Mouse (Mus musculus) thymus, postnatal 36 days (tissue): ENCODE results near the gene Dnajb2.

Source experiments
- DNase-seq, 2 experiments: peaks; one replicate each; pipeline ENCODE4 v3.0.0; 2022; ENCODE audit warnings: mixed read lengths in 2 of 2

Dnajb2 gene

DNA sequence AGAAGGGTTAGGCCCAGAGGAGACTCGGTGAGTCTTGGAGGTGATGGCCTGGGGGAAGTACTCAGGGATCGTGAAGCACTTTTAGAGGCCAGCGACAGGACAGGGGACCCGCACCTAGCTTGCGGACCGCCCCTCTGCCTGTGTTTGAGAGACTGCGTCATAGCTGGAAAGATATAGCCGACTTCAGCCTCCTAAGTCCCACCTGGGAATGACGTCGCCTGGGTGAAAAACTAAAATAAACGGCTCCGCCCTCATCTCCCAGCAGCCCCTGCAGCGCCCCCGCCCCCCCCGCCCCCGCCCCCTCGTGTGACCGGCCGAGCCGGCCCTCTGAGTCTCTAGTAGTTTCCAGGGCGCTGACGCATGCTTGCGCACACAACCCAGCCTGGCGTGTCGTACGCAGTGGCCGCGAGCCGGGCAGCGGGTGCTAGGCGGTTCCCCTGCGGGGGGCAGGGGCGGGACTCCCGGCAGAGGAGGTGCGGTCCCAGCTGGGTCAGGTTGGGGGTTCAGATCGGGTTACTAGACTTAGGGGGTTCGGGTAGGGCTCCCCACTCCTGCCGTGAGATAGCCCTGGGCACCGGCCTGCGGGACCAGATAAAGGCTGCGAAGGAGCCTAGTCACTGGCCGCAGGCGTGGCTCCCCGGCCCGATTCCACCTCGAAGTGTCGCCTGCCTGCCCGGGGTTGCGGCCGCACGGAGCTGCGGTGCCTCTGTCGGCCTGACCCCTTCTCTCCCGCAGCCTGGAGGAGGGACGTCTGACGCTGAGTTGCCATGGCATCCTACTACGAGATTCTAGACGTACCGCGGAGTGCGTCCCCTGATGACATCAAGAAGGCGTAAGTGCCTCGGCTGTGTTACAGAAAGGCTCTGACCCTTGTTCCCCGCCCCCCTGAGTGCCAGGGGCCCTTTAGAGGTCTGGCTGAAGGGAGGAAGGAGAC is at the start of gene Dnajb2:
Gene Dnajb2 (plus strand): TSS at position 290 of the 934 bp plus-strand sequence.
- DNase-seq = peak; percentile 64 to 76

DNA sequence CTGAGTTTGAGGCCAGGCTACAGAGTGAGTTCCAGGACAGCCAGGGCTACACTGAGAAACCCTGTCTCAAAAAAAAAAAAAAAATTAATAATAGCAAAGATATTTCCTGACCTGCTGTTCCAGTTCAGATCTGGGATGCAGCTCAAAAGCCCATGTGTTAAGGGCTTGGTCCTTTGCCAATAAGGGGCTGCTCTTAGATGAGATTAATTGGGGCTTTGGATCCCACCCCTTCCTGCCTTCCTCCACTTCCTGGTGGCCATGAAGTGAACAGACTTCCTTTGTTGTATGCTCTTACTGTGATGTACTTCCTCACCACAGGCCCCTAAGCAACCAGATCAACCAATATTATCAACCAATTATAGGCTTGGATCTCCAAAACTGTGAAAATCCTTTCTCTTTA is 49.1 kb upstream of the Dnajb2 start:
- no peak for DNase-seq

GRCm38 (mm10) chr1:75187914-75188483 is 48.2 kb upstream of the Dnajb2 start:
- DNase-seq = no peak

DNA sequence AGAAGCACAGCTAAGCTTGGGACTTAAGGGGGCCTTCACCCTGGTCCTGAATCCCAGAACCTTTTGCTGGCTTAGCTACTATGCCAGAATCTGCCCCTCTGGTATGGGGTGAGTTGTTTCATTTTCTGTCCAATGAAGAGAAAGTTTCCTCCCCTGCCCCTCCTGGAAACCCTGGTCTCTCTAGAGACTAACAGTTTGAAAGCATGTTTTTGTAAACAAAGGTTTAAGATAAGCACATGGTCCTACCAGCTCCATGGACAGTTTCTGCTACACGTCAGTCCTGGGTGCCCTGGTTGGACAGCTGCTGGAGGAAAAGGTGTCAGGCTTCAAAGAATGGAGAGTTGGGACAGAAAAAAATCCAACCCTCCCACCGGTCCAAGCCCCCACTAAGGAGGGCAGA is 45.6 kb upstream of the Dnajb2 start:
- no peak for DNase-seq

- DNase-seq = no peak
Observed at GRCm38 (mm10) chr1:75191258-75191621, 45.0 kb upstream of the Dnajb2 start.

GRCm38 (mm10) chr1:75191622-75192402 is 44.4 kb upstream of the Dnajb2 start, which contains the start of the genes Ankzf1 and Atg9a:
Gene Ankzf1, plus strand, starts transcription at chr1:75192151.
Gene Atg9a, minus strand, starts transcription at chr1:75192196.
- DNase-seq = peak; percentile 90 to 96

- peak in 1 of 2 experiments; percentile 42 for DNase-seq
Observed at GRCm38 (mm10) chr1:75192452-75192851, 43.8 kb upstream of the Dnajb2 start.

- no peak for DNase-seq
Observed at GRCm38 (mm10) chr1:75201236-75201635, 35.0 kb upstream of the Dnajb2 start.

- DNase-seq = peak; percentile 25 to 38
Observed at GRCm38 (mm10) chr1:75208967-75209678, 27.1 kb upstream of the Dnajb2 start.

- peak; percentile 94 for DNase-seq
Observed at GRCm38 (mm10) chr1:75210136-75211087, 25.8 kb upstream of the Dnajb2 start, which contains the start of the genes Glb1l and Stk16. Gene Glb1l, minus strand, starts transcription at chr1:75210813. Gene Stk16, plus strand, starts transcription at chr1:75210838.

- DNase-seq = no peak
Observed at GRCm38 (mm10) chr1:75211141-75211708, 25.0 kb upstream of the Dnajb2 start.

DNA sequence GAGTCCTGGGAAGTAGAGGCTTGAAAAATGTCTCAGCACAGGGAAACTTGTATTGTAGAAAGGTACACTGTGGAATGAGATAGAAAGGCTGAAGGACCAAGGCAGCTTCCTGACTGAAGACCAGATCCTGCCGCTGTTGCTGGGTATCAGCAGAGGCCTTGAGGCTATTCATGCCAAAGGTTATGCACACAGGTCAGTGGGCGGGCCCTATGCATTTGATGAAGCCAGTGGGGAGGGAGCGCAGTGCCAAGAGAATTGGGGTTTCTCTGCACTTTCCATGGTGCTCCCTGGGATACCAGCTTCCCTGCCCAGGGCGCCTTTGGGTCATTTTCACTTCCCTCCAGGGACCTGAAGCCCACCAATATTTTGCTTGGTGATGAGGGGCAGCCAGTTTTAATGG is 23.7 kb upstream of the Dnajb2 start:
- DNase-seq = no peak

GRCm38 (mm10) chr1:75213096-75213495 is 23.1 kb upstream of the Dnajb2 start:
- no peak for DNase-seq

DNA sequence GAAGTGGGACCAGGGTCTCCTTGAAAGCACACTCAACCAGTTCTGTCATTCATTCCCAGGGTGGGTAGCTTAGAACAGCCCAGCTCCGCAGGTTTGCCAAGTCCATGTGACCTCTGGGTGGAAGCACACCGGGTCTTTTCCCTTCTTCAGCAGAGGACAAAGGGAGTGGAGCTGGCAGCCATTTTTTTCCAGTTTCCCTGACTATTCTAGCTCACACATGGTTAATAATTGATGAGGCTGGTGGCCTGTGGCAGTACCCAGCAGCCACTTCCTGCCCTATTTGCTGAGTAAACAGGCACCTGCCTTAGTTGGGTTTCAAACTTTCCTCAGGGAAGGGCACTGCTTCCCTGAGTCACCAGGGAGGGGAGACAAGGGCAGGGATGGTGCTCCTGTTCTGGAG is 21.8 kb upstream of the Dnajb2 start:
- no peak for DNase-seq

- no peak for DNase-seq
Observed at GRCm38 (mm10) chr1:75214886-75215285, 21.3 kb upstream of the Dnajb2 start.

DNA sequence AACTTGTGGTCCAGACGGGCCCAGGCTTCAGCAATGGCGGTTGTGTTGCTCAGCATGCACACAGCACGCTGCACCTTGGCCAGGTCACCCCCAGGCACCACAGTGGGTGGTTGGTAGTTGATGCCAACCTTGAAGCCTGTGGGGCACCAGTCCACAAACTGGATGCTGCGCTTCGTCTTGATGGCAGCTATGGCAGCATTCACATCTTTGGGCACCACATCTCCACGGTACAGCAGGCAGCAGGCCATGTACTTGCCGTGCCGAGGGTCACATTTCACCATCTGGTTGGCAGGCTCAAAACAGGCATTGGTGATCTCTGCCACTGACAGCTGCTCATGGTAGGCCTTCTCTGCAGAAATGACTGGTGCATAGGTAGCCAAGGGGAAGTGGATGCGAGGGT is 20.4 kb upstream of the Dnajb2 start:
- no peak for DNase-seq

DNA sequence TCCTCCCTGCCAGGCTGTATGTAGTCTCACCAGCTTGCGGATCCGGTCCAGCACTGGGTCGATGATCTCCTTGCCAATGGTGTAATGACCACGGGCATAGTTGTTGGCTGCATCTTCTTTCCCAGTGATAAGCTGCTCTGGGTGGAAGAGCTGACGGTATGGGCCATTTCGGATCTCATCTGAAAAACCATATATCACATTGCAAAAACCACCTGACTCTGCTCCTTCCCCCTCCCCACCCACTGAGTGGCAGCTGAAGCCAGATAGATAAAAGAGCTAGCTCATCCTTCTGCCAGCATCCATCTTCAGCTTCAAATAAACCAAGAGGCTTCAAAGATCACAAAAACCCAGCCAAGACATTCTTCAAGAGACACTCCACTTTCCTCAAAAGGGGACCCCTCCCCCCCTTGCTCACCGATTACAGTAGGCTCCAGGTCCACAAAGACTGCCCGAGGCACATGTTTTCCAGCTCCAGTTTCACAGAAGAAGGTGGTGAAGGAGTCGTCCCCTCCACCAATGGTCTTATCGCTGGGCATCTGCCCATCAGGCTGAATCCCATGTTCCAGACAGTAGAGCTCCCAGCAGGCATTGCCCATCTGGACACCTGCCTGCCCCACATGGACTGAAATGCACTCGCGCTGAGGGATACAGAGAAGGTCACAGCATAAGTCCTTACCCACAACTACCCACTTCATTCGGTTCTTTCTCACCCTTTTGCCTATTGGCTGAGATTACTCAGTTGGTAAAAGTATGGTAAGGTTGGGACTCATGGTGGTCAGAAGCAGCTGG is 19.2 kb upstream of the Dnajb2 start:
- DNase-seq = no peak

DNA sequence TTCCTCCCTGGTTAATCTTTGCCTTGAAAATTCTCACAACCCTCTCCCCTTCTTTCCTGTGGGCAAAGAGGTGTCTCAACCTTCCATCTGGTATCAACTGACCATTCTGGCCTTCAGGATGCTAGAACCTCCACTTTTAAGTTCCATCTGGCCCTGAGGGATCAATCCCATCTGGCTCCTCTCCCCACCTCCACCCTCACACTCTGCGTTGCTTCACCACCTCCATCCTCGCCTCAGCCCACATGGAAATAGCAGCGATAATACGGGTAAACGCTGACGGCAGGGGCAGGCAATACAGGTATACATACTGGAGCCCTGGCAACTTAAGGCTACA is 18.3 kb upstream of the Dnajb2 start:
- DNase-seq = no peak

- peak; percentile 69 to 74 for DNase-seq
Observed at GRCm38 (mm10) chr1:75218227-75219001, 17.8 kb upstream of the Dnajb2 start.
